In the genomic region with DNA sequence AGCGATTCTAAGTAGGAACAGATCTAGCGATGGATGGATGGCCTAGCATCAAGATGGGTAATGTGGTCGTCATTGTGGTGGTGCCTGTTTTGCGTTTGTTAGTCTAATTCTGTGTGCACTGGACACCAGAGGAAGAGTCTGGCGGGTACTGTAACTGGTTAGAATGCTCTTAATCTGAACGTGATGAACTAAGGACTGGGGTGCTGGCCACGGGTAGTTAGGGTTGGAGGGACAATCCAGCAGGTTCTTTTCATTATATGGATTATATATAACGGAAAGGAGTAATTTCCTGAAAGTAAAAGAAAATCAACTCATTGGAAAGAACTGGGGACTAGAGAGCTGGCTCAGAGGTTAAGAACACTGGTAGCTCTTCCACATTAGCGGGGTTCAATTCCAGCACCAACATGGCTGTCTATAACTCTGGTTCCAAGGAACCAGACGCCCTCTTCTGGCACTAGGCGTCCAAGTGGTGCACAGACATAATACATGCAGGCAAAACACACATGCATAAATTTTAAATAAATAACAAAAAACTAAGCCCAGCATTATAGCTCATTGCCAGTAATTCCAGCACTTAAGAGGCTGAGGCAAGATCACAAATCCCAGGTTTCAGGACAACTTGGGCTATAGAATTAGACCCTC, we compare ENCODE assay signal across 2 mouse cellular contexts.
TF ChIP-seq lines count a peak whose summit lies in the region.

No protein-coding gene starts in this region.

TF ChIP-seq in CH12.LX, 34 proteins besides CTCF, POLR2A, EP300 and RAD21:
- no peak for TF ChIP-seq USF2 (conservative IDR thresholded peaks at IDR 0.05; ENCODE audit: low read depth, low read length)
- TF ChIP-seq MYC (IDR thresholded peaks at IDR 0.05; ENCODE audit: low read depth, low read length) = peak; percentile 85
- no peak for TF ChIP-seq ETS1 (conservative IDR thresholded peaks at IDR 0.05; ENCODE audit: low read depth, low read length)
- no peak for TF ChIP-seq ZKSCAN1 (IDR thresholded peaks at IDR 0.05; ENCODE audit: borderline replicate concordance, low read depth, low read length)
- no peak; the same call in 1 of the 2 replicates for TF ChIP-seq BHLHE40 (IDR thresholded peaks at IDR 0.05; ENCODE audit: low read depth, low read length)
- peak; percentile 57 for TF ChIP-seq HCFC1 (IDR thresholded peaks at IDR 0.05; ENCODE audit: low read depth, low read length)
- peak; percentile 61 for TF ChIP-seq SIN3A (IDR thresholded peaks at IDR 0.05; ENCODE audit: low read length)
- peak; percentile 78 for TF ChIP-seq CHD1 (IDR thresholded peaks at IDR 0.05; ENCODE audit: low read depth, low read length)
- no peak for TF ChIP-seq E2F4 (IDR thresholded peaks at IDR 0.05; ENCODE audit: insufficient replicate concordance, low read depth, low read length)
- no peak for TF ChIP-seq MEF2A (IDR thresholded peaks at IDR 0.05; ENCODE audit: borderline replicate concordance, low read depth, low read length)
- no peak for TF ChIP-seq RCOR1 (conservative IDR thresholded peaks at IDR 0.05; ENCODE audit: low read depth, low read length)
- TF ChIP-seq NRF1 (IDR thresholded peaks at IDR 0.05; ENCODE audit: low read depth, low read length) = peak; percentile 37
- TF ChIP-seq MAFK (IDR thresholded peaks at IDR 0.05; ENCODE audit: insufficient replicate concordance, low read length) = no peak
- 0 out of 2 replicates have a peak, but pooled peaks have one; percentile 55 for TF ChIP-seq ZMIZ1 (IDR thresholded peaks at IDR 0.05; ENCODE audit: low read depth, low read length)
- peak; percentile 46 for TF ChIP-seq TCF12 (IDR thresholded peaks at IDR 0.05; ENCODE audit: low read depth, low read length)
- TF ChIP-seq SMC3 (IDR thresholded peaks at IDR 0.05; ENCODE audit: low read depth, low read length) = peak; percentile 50
- peak; percentile 37; the same call in 1 of the 2 replicates for TF ChIP-seq MAZ (IDR thresholded peaks at IDR 0.05; ENCODE audit: low read depth, low read length)
- peak; percentile 23; the same call in 1 of the 2 replicates for TF ChIP-seq IRF4 (IDR thresholded peaks at IDR 0.05; ENCODE audit: low read depth, low read length)
- TF ChIP-seq JUN (IDR thresholded peaks at IDR 0.05; ENCODE audit: insufficient read depth, low read depth, low read length) = no peak
- TF ChIP-seq NELFE (IDR thresholded peaks at IDR 0.05; ENCODE audit: low read depth, low read length) = peak; percentile 51; the same call in 1 of the 2 replicates
- TF ChIP-seq ELF1 (IDR thresholded peaks at IDR 0.05; ENCODE audit: low read depth, low read length) = peak; percentile 11; the same call in 1 of the 2 replicates
- TF ChIP-seq ZNF384 (IDR thresholded peaks at IDR 0.05; ENCODE audit: low read depth, low read length) = peak; percentile 58
TF ChIP-seq in CH12.LX: peak in this region for 13.

TF ChIP-seq in myocyte, 11 proteins besides CTCF, POLR2A, EP300 and RAD21 (continued from another document):
- TF ChIP-seq CEBPB (IDR thresholded peaks at IDR 0.05; ENCODE audit: insufficient read depth, poor library complexity, severe bottlenecking) (no peak), E2F4 (IDR thresholded peaks at IDR 0.05; ENCODE audit: insufficient read depth) (no peak), MAX (IDR thresholded peaks at IDR 0.05; ENCODE audit: low read depth) (no peak), TCF12 (IDR thresholded peaks at IDR 0.05; ENCODE audit: insufficient read depth, poor library complexity, severe bottlenecking) (no peak), MYOG (IDR thresholded peaks at IDR 0.05; ENCODE audit: control insufficient read depth in 1 of 3, insufficient read depth in 1 of 3, insufficient read length in 2 of 3, low read depth in 2 of 3) (no peak), SRF (IDR thresholded peaks at IDR 0.05; ENCODE audit: control insufficient read depth, insufficient read length, low read depth) (no peak), REST (IDR thresholded peaks at IDR 0.05; ENCODE audit: insufficient read depth, insufficient read length) (no peak), TCF3 (IDR thresholded peaks at IDR 0.05; ENCODE audit: insufficient read length, low read depth) (no peak), MYOD1 (IDR thresholded peaks at IDR 0.05; ENCODE audit: control insufficient read depth in 1 of 3, insufficient read length in 2 of 3, low read depth in 2 of 3) (no peak), POLR2AphosphoS2 (IDR thresholded peaks at IDR 0.05; ENCODE audit: insufficient read length, low read depth) (no peak)
TF ChIP-seq in myocyte: peak in this region for 0.
